In genomic region chr1:75016846-75017245, GRCm38 (mm10) we compare ENCODE assay signal across 8 mouse cellular contexts.
DNase-seq lines count a peak whose midpoint lies in the region; ATAC-seq and TF ChIP-seq lines count a peak whose summit lies in the region.

No protein-coding gene starts in this region.

- intact Hi-C loops in left cerebral cortex, adult 2 months (cut with DNase I): loop anchor here (1.0 to 5.0 kb wide), 5 partner anchors 53 to 255 kb away; no protein-coding TSS in a partner anchor

- peaks cover 24% of the 10 kb centered on the region for H3K4me1 ChIP-seq in heart, embryonic 11.5 days (ENCODE audit: control insufficient read depth, insufficient read depth, low read length)
- H3K4me1 ChIP-seq in forebrain, embryonic 16.5 days (replicated peaks; ENCODE audit: control insufficient read depth, insufficient read depth, low read length): no peaks in the 10 kb centered on the region
- H3K4me1 ChIP-seq in spleen, adult 2 months (ENCODE audit: control insufficient read depth, insufficient read depth, insufficient read length): no peaks in the 10 kb centered on the region

- H3K27me3 ChIP-seq in heart, embryonic 11.5 days (ENCODE audit: control insufficient read depth, insufficient read depth, low read length): no peaks in the 10 kb centered on the region
- no peaks in the 10 kb centered on the region for H3K27me3 ChIP-seq in forebrain, embryonic 16.5 days (replicated peaks; ENCODE audit: control insufficient read depth, insufficient read depth, low read length)
- no peaks in the 10 kb centered on the region for H3K27me3 ChIP-seq in spleen, adult 2 months (ENCODE audit: control insufficient read depth, insufficient read depth, low read length)

- 4% methylated on average over 6 of the region's 6 CpGs for WGBS in heart, embryonic 11.5 days (ENCODE audit: insufficient replicate concordance)
- WGBS in forebrain, embryonic 16.5 days: 4% methylated on average over 6 of the region's 6 CpGs
- 9% methylated on average over 6 of the region's 6 CpGs for WGBS in spleen, adult 2 months

- H3K4me2 ChIP-seq in heart, embryonic 11.5 days: no peak overlapping the region
- H3K4me2 ChIP-seq in forebrain, embryonic 16.5 days (ENCODE audit: low read length): no peak overlapping the region

- no peaks in the 10 kb centered on the region for H3K36me3 ChIP-seq in heart, embryonic 11.5 days (ENCODE audit: control insufficient read depth, insufficient read depth, low read length)
- H3K36me3 ChIP-seq in forebrain, embryonic 16.5 days (ENCODE audit: control insufficient read depth, insufficient read depth): no peaks in the 10 kb centered on the region
- H3K36me3 ChIP-seq in spleen, adult 2 months (ENCODE audit: control insufficient read depth, insufficient read depth, low read length): no peaks in the 10 kb centered on the region

- TF ChIP-seq POLR2A in spleen, adult 2 months (IDR thresholded peaks at IDR 0.05; ENCODE audit: low read depth, low read length): no peak

- DNase-seq in heart, adult 11 months: peak; percentile 94
- peak; percentile 22 for DNase-seq in hindlimb bud, embryonic 11.5 days (ENCODE audit: extremely low spot score, low read depth, low spot score)
- peak; percentile 80 to 86 for DNase-seq in left cerebral cortex, adult 2 months (ENCODE audit: extremely low spot score in 1 of 2, low spot score in 2 of 2)
- peak; percentile 81 for DNase-seq in mesoderm, embryonic 11.5 days (ENCODE audit: low read depth, low spot score)
- peak; percentile 8 to 43 for DNase-seq in spleen, adult 2 months (ENCODE audit: low read depth in 1 of 2, low spot score in 2 of 2)

- ATAC-seq in heart, embryonic 11.5 days (replicated peaks; ENCODE audit: insufficient number of reproducible peaks, low FRiP score, low TSS enrichment): no peak
- ATAC-seq in cerebellum, adult (ENCODE audit: insufficient number of reproducible peaks, low FRiP score, low TSS enrichment): peak; percentile 52; the same call in 1 of the 2 replicates
- peak; percentile 70; the same call in 1 of the 2 replicates for ATAC-seq in forebrain, embryonic 16.5 days

- peak; percentile 87 for TF ChIP-seq CTCF in left cerebral cortex, adult 2 months (IDR thresholded peaks at IDR 0.05)
- peak; percentile 58; the same call in 1 of the 2 replicates for TF ChIP-seq CTCF in spleen, adult 2 months (IDR thresholded peaks at IDR 0.05; ENCODE audit: extremely low read depth, insufficient read depth, insufficient read length, insufficient replicate concordance)

- no peaks in the 10 kb centered on the region for H3K9me3 ChIP-seq in heart, embryonic 11.5 days (replicated peaks; ENCODE audit: control insufficient read depth, low read length)
- H3K9me3 ChIP-seq in forebrain, embryonic 16.5 days (ENCODE audit: control insufficient read depth, low read length): no peaks in the 10 kb centered on the region

- H3K9ac ChIP-seq in heart, embryonic 11.5 days (ENCODE audit: low read depth, low read length): no peak overlapping the region
- H3K9ac ChIP-seq in forebrain, embryonic 16.5 days (replicated peaks; ENCODE audit: low read depth, low read length): no peak overlapping the region

- H3K27ac ChIP-seq in heart, embryonic 11.5 days (ENCODE audit: low read depth, low read length): no peak overlapping the region
- no peak overlapping the region for H3K27ac ChIP-seq in forebrain, embryonic 16.5 days (ENCODE audit: low read length)
- H3K27ac ChIP-seq in left cerebral cortex, adult 2 months: no peak overlapping the region
- H3K27ac ChIP-seq in spleen, adult 2 months (ENCODE audit: insufficient read depth, low read length): no peak overlapping the region

- no peak overlapping the region for H3K4me3 ChIP-seq in heart, embryonic 11.5 days (ENCODE audit: low read depth, low read length)
- no peak overlapping the region for H3K4me3 ChIP-seq in forebrain, embryonic 16.5 days (replicated peaks; ENCODE audit: low read length)
- H3K4me3 ChIP-seq in left cerebral cortex, adult 2 months: no peak overlapping the region
- no peak overlapping the region for H3K4me3 ChIP-seq in spleen, adult 2 months (ENCODE audit: extremely low read depth, insufficient read depth, insufficient read length)

Comparison
In these comparisons a context has a peak if more than half of its experiments do, and no peak if none do; other contexts are left out.
1. DNase-seq: peak in every context shown above with its lines; median percentile 94 in heart, adult 11 months; 83 in left cerebral cortex, adult 2 months; 81 in mesoderm, embryonic 11.5 days; 26 in spleen, adult 2 months; 22 in hindlimb bud, embryonic 11.5 days.